Mouse (Mus musculus) brown adipose tissue, adult 24 weeks (tissue): ENCODE measurements around the gene Arhgef18. TPM values are rescaled to one million over a fixed set of nuclear protein-coding genes. Genes with fewer than 3 reads are reported as not detected.
A peak's percentile ranks its signal among the peaks of the same experiment; 100 is the strongest.

Experiments used
- H3K27ac ChIP-seq: fragments of 200-500 bp; replicated peaks from 2 replicates; pipeline ENCODE4 v1.5.1; 2012; ENCODE audit warnings: low read depth, mild to moderate bottlenecking, low read length
- H3K4me1 ChIP-seq: fragments of 200-500 bp; 2 replicates; pipeline ENCODE4 v1.6.1; 2012; ENCODE audit warnings: low read length, mixed read lengths; ENCODE audit not compliant: control insufficient read depth, insufficient read depth, insufficient read length
- H3K4me3 ChIP-seq: fragments of 200-500 bp; 2 replicates; pipeline ENCODE4 v1.5.1; 2012; ENCODE audit warnings: low read depth, mild to moderate bottlenecking, low read length, moderate library complexity; ENCODE audit not compliant: insufficient read depth
- polyA plus RNA-seq: library from polyadenylated mRNA; stranded (reverse); fragments of >200 nt; gene quantifications from 2 replicates; pipeline ENCODE4 v1.2.4, GENCODE M21; 2012; ENCODE audit not compliant: missing spikeins, insufficient read depth, insufficient read length

Arhgef18 gene
- polyA plus RNA-seq, 1 experiment, result 9.0 TPM

- no peak overlapping the region for H3K4me3 ChIP-seq
- H3K27ac ChIP-seq, result no peak overlapping the region
- H3K4me1 ChIP-seq, result no peaks in the 10 kb centered on the region
These were observed 16.0 kb upstream of the Arhgef18 start for GRCm38 (mm10) chr8:3376641-3377274.

- H3K27ac ChIP-seq, result no peak overlapping the region
- H3K4me1 ChIP-seq, result no peaks in the 10 kb centered on the region
- no peak overlapping the region for H3K4me3 ChIP-seq
These were observed 5.5 kb upstream of the Arhgef18 start for GRCm38 (mm10) chr8:3387286-3387685.

- Histone ChIP-seq H3K27ac (no peak overlapping the region), H3K4me3 (no peak overlapping the region), H3K4me1 (peaks cover under 1% of the 10 kb centered on the region; the same call in 1 of the 2 replicates)
These were observed 4.0 kb upstream of the Arhgef18 start for GRCm38 (mm10) chr8:3388591-3389338.

GRCm38 (mm10) chr8:3389506-3389905 is 3.3 kb upstream of the Arhgef18 start:
- Histone ChIP-seq H3K4me1 (peaks cover 6% of the 10 kb centered on the region), H3K27ac (no peak overlapping the region)

GRCm38 (mm10) chr8:3392293-3392692 is 513 bp upstream of the Arhgef18 start:
- no peak overlapping the region for H3K27ac ChIP-seq
- H3K4me3 ChIP-seq, result peak overlapping the region; percentile 91
- peaks cover 18% of the 10 kb centered on the region for H3K4me1 ChIP-seq

More at GRCm38 (mm10) chr8:3389506-3389905, 3.3 kb upstream of the Arhgef18 start:
- no peak overlapping the region for H3K4me3 ChIP-seq

GRCm38 (mm10) chr8:3394600-3394999 is 1.8 kb downstream of the Arhgef18 start:
- H3K27ac ChIP-seq, result no peak overlapping the region
- H3K4me1 ChIP-seq, result peaks cover 24% of the 10 kb centered on the region
- H3K4me3 ChIP-seq, result no peak overlapping the region

GRCm38 (mm10) chr8:3395246-3395645 is 2.4 kb downstream of the Arhgef18 start:
- Histone ChIP-seq H3K27ac (no peak overlapping the region), H3K4me1 (peaks cover 24% of the 10 kb centered on the region), H3K4me3 (no peak overlapping the region)

- H3K4me1 ChIP-seq, result peaks cover 24% of the 10 kb centered on the region
- no peak overlapping the region for H3K27ac ChIP-seq
- H3K4me3 ChIP-seq, result no peak overlapping the region
These were observed 4.8 kb downstream of the Arhgef18 start for GRCm38 (mm10) chr8:3397597-3397996.

GRCm38 (mm10) chr8:3400509-3400908 is 7.7 kb downstream of the Arhgef18 start:
- H3K4me3 ChIP-seq, result no peak overlapping the region
- H3K4me1 ChIP-seq, result peaks cover 11% of the 10 kb centered on the region; the same call in 1 of the 2 replicates
- H3K27ac ChIP-seq, result no peak overlapping the region

GRCm38 (mm10) chr8:3407417-3407816 is 14.6 kb downstream of the Arhgef18 start:
- H3K27ac ChIP-seq, result no peak overlapping the region
- H3K4me3 ChIP-seq, result no peak overlapping the region
- peaks cover 6% of the 10 kb centered on the region for H3K4me1 ChIP-seq

GRCm38 (mm10) chr8:3411085-3411484 is 18.3 kb downstream of the Arhgef18 start:
- peaks cover 9% of the 10 kb centered on the region for H3K4me1 ChIP-seq
- no peak overlapping the region for H3K4me3 ChIP-seq
- H3K27ac ChIP-seq, result peak overlapping the region; percentile 49; the same call in 1 of the 2 replicates

- H3K27ac ChIP-seq, result peak overlapping the region; percentile 69
- H3K4me1 ChIP-seq, result peaks cover 11% of the 10 kb centered on the region
- H3K4me3 ChIP-seq, result no peak overlapping the region
These were observed 19.1 kb downstream of the Arhgef18 start for GRCm38 (mm10) chr8:3411901-3412301.

GRCm38 (mm10) chr8:3412816-3413215 is 20.0 kb downstream of the Arhgef18 start:
- H3K4me3 ChIP-seq, result no peak overlapping the region
- H3K4me1 ChIP-seq, result peaks cover 12% of the 10 kb centered on the region
- no peak overlapping the region for H3K27ac ChIP-seq

GRCm38 (mm10) chr8:3414639-3415190 is 21.9 kb downstream of the Arhgef18 start:
- Histone ChIP-seq H3K27ac (no peak overlapping the region), H3K4me1 (peaks cover 19% of the 10 kb centered on the region), H3K4me3 (no peak overlapping the region)

- Histone ChIP-seq H3K27ac (no peak overlapping the region), H3K4me1 (peaks cover 19% of the 10 kb centered on the region), H3K4me3 (no peak overlapping the region)
These were observed 22.5 kb downstream of the Arhgef18 start for GRCm38 (mm10) chr8:3415259-3415658.
